Mouse (Mus musculus) embryonic facial prominence, embryonic 14.5 days (tissue): ENCODE measurements around the gene Mapk8ip1. TPM values are rescaled to one million over a fixed set of nuclear protein-coding genes. Genes with fewer than 3 reads are reported as not detected.

Experiments used
- ATAC-seq: fragments of 200-750 bp; cut with Nextera tagmentation; 2 replicates; pipeline ENCODE4 v1.8.0; 2017; ENCODE audit warnings: low read depth, moderate number of reproducible peaks, moderate TSS enrichment
- DNase-seq: peaks from one replicate; pipeline ENCODE4 v3.0.0-alpha.2; 2015; ENCODE audit warnings: low spot score
- H3K27ac ChIP-seq: fragments of 300-500 bp; sonication (generic); replicated peaks from 2 replicates; pipeline ENCODE4 v1.5.1; 2014; ENCODE audit warnings: low read depth, mild to moderate bottlenecking, low read length, moderate library complexity
- H3K27me3 ChIP-seq: fragments of 300-500 bp; sonication (generic); replicated peaks from 2 replicates; pipeline ENCODE4 v1.6.1; 2014; ENCODE audit warnings: low read length; ENCODE audit not compliant: control insufficient read depth, insufficient read depth
- H3K36me3 ChIP-seq: fragments of 300-500 bp; sonication (generic); 2 replicates; pipeline ENCODE4 v1.6.1; 2014; ENCODE audit warnings: low read length, mixed read lengths; ENCODE audit not compliant: control insufficient read depth, insufficient read depth
- H3K4me1 ChIP-seq: fragments of 300-500 bp; sonication (generic); 2 replicates; pipeline ENCODE4 v1.6.1; 2014; ENCODE audit warnings: antibody characterized with exemption, low read length; ENCODE audit not compliant: control insufficient read depth, insufficient read depth
- H3K4me2 ChIP-seq: fragments of 300-500 bp; sonication (generic); 2 replicates; pipeline ENCODE4 v1.6.1; 2014; ENCODE audit warnings: low read depth, mild to moderate bottlenecking, low read length, moderate library complexity, mixed read lengths
- H3K4me3 ChIP-seq: fragments of 300-500 bp; sonication (generic); 2 replicates; pipeline ENCODE4 v1.5.1; 2014; ENCODE audit warnings: low read depth, mild to moderate bottlenecking, low read length
- H3K9ac ChIP-seq: fragments of 300-500 bp; sonication (generic); 2 replicates; pipeline ENCODE4 v1.6.1; 2014; ENCODE audit warnings: low read depth, mild to moderate bottlenecking, low read length, moderate library complexity, mixed read lengths
- H3K9me3 ChIP-seq: fragments of 300-500 bp; sonication (generic); 2 replicates; pipeline ENCODE4 v1.6.1; 2016; ENCODE audit warnings: low read length; ENCODE audit not compliant: control insufficient read depth
- WGBS: fragments of 180-500 bp; shearing (Covaris S2); extraction: QIAGEN DNeasy Blood & Tissue Kit; methylation state at CpG from one replicate; pipeline ENCODE4 v1.1.7; 2014; 5-methylcytosine and 5-hydroxymethylcytosine counted together
- microRNA-seq: library from miRNA; unstranded; fragments of <30 nt; microRNA quantifications from one replicate; pipeline ENCODE4, GENCODE M21; 2016; ENCODE audit warnings: borderline number of aligned reads
- polyA plus RNA-seq: library from polyadenylated mRNA; unstranded; fragments of >200 nt; fragmentation: Nextera tagmentation; extraction: Ambion mirVana; gene quantifications from 2 replicates; pipeline ENCODE4 v1.2.1, GENCODE M21; 2014

Mapk8ip1 gene
- polyA plus RNA-seq, 1 experiment from 2014 or later, result 17.6 TPM

GRCm38 (mm10) chr2:92350686-92351085 lies 50.4 kb downstream of the Mapk8ip1 start:
- Histone ChIP-seq H3K9me3 (no peaks in the 10 kb centered on the region), H3K27me3 (no peaks in the 10 kb centered on the region), H3K9ac (no peak overlapping the region), H3K4me1 (no peaks in the 10 kb centered on the region), H3K36me3 (peaks cover 75% of the 10 kb centered on the region), H3K27ac (no peak overlapping the region), H3K4me3 (no peak overlapping the region), H3K4me2 (no peak overlapping the region)
- no peak for ATAC-seq
- WGBS, result 58% methylated on average over 5 of the region's 5 CpGs
- no peak for DNase-seq

GRCm38 (mm10) chr2:92349589-92350425 lies 51.3 kb downstream of the Mapk8ip1 start:
- Histone ChIP-seq H3K27me3 (no peaks in the 10 kb centered on the region), H3K9me3 (no peaks in the 10 kb centered on the region), H3K27ac (no peak overlapping the region), H3K9ac (no peak overlapping the region), H3K36me3 (peaks cover 78% of the 10 kb centered on the region), H3K4me1 (no peaks in the 10 kb centered on the region), H3K4me3 (no peak overlapping the region), H3K4me2 (no peak overlapping the region)
- ATAC-seq (no peak), DNase-seq (no peak)
- 60% methylated on average over 6 of the region's 6 CpGs for WGBS

- ATAC-seq (no peak), DNase-seq (no peak)
- H3K27me3 ChIP-seq, result no peaks in the 10 kb centered on the region
- no peaks in the 10 kb centered on the region for H3K9me3 ChIP-seq
- no peak overlapping the region for H3K27ac ChIP-seq
- no peaks in the 10 kb centered on the region for H3K4me1 ChIP-seq
- H3K9ac ChIP-seq, result no peak overlapping the region
- peaks cover 71% of the 10 kb centered on the region for H3K36me3 ChIP-seq
- whole genome bisulfite sequencing, result 94% methylated on average over 2 of the region's 2 CpGs
- no peak overlapping the region for H3K4me2 ChIP-seq
- no peak overlapping the region for H3K4me3 ChIP-seq
Measured at GRCm38 (mm10) chr2:92347191-92347590, 53.9 kb downstream of the Mapk8ip1 start.

- H3K9ac ChIP-seq, result no peak overlapping the region
- no peak overlapping the region for H3K4me2 ChIP-seq
- no peak overlapping the region for H3K4me3 ChIP-seq
- no peaks in the 10 kb centered on the region for H3K27me3 ChIP-seq
- ATAC-seq (no peak), DNase-seq (no peak)
- H3K9me3 ChIP-seq, result no peaks in the 10 kb centered on the region
- no peak overlapping the region for H3K27ac ChIP-seq
- H3K4me1 ChIP-seq, result no peaks in the 10 kb centered on the region
- H3K36me3 ChIP-seq, result peaks cover 53% of the 10 kb centered on the region
Measured at GRCm38 (mm10) chr2:92342418-92342817, 58.6 kb downstream of the Mapk8ip1 start.

Small RNAs within 50 kb of the gene (microRNA-seq; reads per million reads assigned to microRNA genes)
- gene Mir7000, result not detected

Other genes starting within 250 kb of the Mapk8ip1 start
- 19.6 and 22.7 TPM in 2 replicates for gene Pex16, start 26.6 kb downstream of the Mapk8ip1 start, polyA plus RNA-seq
- 10.7 and 11.1 TPM in 2 replicates for gene Large2, start 26.4 kb downstream of the Mapk8ip1 start, polyA plus RNA-seq
- gene 1700029I15Rik, start 18.7 kb downstream of the Mapk8ip1 start, polyA plus RNA-seq, result 2.7 and 3.0 TPM in 2 replicates
- 26.6 and 27.1 TPM in 2 replicates for gene Cry2, start 32.8 kb upstream of the Mapk8ip1 start, polyA plus RNA-seq
- gene Slc35c1, start 59.3 kb upstream of the Mapk8ip1 start, polyA plus RNA-seq, result 15.7 and 16.0 TPM in 2 replicates
- gene Chst1, start 198.4 kb upstream of the Mapk8ip1 start, polyA plus RNA-seq, result 8.6 and 9.1 TPM in 2 replicates